Mouse (Mus musculus) kidney, postnatal 36 days (tissue): ENCODE measurements around the gene Il11.
"Not testable (repeated sequence)": the region's sequence is repeated elsewhere in the genome, so short reads cannot be mapped to it uniquely, and the experiment has no call there.

Experiments used
- DNase-seq, 2 experiments: peaks; one replicate each; pipeline ENCODE4 v3.0.0; 2021 to 2022; ENCODE audit warnings: mixed read lengths in 2 of 2

The Il11 gene

GRCm38 (mm10) chr7:4782759-4783158 is at the start of gene Il11, which contains the start of gene Tmem190:
Il11 (minus strand) TSS chr7:4782859.
Tmem190 (plus strand) TSS chr7:4782937.
- DNase-seq = no peak

DNA sequence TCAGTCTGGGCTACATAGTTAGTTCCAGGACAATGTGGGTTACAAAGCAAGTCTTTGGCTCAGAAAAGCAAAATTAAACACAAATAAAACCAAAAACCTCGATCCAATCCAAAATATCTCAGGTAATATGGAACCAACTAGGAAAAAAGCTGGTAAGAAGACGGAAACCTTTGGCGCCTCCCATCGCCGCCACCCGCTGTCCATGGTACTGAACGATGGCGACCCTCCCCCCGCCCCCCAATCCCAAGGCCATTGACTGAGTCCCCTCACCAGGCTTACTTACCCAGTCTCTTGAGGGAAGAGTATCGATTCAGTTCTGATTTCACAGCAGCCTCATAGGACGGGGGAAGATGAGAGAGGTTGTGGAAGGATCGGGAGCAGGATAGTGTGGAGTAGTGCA is 47.8 kb upstream of the Il11 start:
- no peak for DNase-seq

GRCm38 (mm10) chr7:4825365-4825764 is 42.7 kb upstream of the Il11 start:
- no peak for DNase-seq

- peak in 1 of 2 experiments; percentile 36 for DNase-seq
Measured at GRCm38 (mm10) chr7:4822162-4822907, 39.7 kb upstream of the Il11 start.

GRCm38 (mm10) chr7:4821690-4822089 is 39.0 kb upstream of the Il11 start:
- no peak for DNase-seq

DNA sequence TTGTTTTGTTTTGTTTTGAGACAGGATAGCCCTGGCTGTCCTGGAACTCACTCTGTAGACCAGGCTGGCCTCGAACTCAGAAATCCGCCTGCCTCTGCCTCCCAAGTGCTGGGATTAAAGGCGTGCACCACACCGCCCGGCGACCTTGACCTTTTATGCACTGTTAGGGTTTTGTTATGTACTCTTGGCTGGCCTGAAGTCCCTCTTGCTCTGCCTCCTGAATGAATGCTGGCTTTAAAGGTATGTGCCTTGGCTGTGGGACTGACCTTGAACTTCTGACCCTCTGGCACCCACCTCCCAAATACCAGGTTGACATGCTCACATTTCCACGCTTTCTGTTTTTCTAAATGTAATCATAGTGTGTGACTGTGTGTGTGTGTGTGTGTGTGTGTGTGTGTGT is 38.3 kb upstream of the Il11 start:
- not testable (repeated sequence) for DNase-seq

DNA sequence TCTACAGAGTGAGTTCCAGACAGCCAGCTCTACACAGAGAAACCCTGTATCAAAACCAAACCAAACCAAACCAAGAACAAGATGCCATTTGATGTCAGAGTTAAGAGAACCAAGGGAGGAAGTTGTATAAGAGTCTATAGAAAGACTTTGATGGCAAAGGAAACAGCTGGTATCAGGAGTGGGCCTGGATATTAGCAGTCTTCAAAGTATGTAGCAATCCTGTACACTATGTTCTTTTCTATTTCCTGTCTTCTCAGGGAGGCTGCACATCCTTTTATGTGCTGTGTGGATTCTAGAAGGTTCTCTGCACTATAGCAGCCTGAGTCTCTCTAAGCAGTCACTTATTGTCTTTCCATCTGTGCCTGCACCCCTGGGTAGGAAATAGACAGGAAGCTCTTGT is 33.9 kb upstream of the Il11 start:
- DNase-seq = no peak

DNA sequence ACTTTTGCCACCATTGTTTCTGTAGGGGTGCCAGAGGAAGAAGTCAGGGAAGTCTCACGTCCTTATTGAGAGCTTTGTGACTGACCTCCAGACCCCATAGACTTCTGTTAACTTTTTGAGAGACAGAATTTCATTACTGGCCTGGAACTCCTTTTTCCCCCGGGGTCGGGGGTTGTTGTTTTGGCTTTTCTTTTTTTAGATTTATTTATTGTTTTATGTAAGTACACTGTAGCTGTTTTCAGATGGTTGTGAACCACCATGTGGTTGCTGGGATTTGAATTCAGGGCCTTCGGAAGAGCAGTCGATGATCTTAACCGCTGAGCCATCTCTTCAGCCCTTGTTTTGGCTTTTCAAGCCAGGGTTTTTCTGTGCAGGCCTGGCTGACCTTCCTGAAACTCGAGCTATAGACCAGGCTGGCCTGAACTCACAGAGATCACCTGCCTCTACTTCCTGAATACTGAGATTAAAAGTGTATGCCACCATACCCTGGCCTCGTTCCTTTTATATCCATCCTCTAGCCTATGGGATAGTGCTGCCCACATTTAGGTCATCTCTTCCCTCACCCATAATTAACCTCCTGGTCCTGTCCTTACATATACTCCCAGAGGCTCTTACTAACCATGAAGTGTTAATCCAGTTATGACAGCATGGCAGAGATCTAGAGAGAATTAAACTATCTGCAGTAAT is 30.6 kb upstream of the Il11 start:
- DNase-seq = no peak

- DNase-seq = peak; percentile 99 to 100
Measured at GRCm38 (mm10) chr7:4812303-4813104, 29.8 kb upstream of the Il11 start, which contains the start of gene Ube2s. Ube2s (minus strand) TSS chr7:4812590.

DNA sequence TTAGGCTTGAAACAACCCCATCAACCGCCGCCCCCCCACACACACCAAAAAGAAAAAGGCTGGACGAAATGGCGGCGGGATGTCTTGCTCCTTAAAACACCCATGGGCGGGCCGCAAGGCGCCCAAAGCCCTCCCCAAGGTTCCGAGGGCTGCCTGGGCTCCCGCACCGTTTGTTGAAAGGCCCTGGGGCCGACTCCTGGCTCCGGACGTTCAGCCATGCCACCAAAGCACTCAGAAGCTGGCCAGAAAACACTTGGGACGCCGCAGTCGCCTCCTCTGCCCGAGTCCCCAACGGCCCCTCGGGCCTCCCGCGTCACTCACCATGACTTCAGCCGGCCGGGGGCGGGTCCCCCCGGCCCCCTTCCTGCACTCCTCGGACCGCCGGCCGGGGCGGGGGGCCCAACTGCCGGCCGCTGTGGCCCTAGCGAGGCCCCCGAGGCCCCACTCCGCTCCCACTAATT is 29.2 kb upstream of the Il11 start:
- DNase-seq = no peak

DNA sequence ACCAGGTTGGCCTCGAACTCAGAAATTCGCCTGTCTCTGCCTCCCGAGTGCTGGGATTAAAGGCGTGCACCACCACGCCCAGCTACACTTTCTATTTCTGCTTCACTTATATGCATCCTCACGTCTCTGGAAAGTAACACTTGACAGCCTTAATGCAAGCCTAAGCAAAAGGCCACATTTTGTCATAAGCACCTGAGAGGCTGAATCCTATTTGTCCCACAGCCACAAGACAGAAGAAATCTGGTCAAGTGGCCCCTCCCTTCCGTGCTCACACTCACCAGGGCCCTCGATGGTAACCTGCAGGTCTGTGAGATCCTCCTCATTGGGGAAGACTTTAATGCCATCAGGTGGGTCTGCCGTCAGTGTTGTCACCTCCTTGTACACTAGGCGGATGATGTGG is 28.5 kb upstream of the Il11 start:
- not testable (repeated sequence) for DNase-seq

DNA sequence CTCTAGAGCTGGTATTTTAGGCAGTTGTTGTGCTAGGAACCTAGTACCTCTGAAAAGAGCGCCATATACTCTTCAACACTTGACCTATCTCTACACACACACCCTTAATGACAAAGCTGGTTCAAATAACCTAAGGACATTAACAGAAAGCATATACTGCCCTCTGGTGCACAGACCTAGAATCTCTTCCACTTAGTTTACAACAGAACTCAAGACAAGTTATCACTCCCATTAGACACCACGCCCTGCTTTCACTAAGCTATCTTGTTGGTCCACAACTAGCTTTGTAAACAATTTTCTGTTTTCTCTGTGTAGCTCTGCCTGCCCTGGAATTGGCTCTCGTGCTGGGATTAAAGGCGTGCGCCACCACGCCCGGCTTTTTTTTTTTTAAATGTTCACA is 24.1 kb upstream of the Il11 start:
- peak; percentile 52 to 62 for DNase-seq

GRCm38 (mm10) chr7:4802247-4802646 is 19.6 kb upstream of the Il11 start:
- no peak for DNase-seq

- peak; percentile 37 to 52 for DNase-seq
Measured at GRCm38 (mm10) chr7:4795767-4796433, 13.2 kb upstream of the Il11 start.

DNA sequence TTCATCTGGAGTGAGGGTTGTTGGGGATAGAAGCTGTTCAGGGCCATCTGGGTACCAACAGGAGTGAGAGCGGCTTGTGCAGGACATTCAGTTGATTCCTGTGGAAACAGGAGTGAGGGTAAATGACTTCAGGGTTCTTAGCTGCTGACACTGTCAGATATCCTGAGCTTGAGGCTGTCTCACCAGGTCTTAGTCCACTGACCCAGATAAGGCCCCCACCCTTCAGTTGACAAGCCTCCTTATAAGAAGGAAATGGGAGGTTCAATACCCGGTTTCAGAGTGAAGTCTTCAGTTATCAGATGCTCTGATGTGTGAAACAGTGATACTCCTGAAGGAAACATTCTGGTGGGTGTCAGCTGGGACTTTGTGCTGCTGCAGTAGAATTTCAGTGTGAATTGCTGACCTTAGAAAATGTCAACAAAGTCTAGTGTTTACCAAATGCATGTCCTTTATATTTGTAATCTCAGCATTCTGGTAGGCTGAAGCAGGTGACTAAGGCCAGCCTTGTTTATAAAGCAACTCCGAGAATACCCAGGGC is 12.0 kb upstream of the Il11 start:
- DNase-seq = no peak

GRCm38 (mm10) chr7:4793674-4794073 is 11.0 kb upstream of the Il11 start:
- no peak for DNase-seq

GRCm38 (mm10) chr7:4793248-4793647 is 10.6 kb upstream of the Il11 start:
- peak in 1 of 2 experiments; percentile 30 for DNase-seq

GRCm38 (mm10) chr7:4792278-4793212 is 9.9 kb upstream of the Il11 start, which contains the start of gene Rpl28:
Rpl28 (plus strand) TSS chr7:4792874.
- peak; percentile 96 to 97 for DNase-seq

GRCm38 (mm10) chr7:4789436-4789935 is 6.8 kb upstream of the Il11 start, which contains the start of gene Tmem238:
Tmem238 (minus strand) TSS chr7:4789656.
- peak; percentile 88 to 93 for DNase-seq
